Mouse (Mus musculus) heart, postnatal 36 days (tissue): Measurements from ENCODE around the gene Gpr19. TPM values are rescaled to one million over a fixed set of nuclear protein-coding genes. Genes with fewer than 3 reads are reported as not detected.

ENCODE experiments used
- DNase-seq, 2 experiments: peaks; one replicate each; pipeline ENCODE4 v3.0.0; 2021 to 2022
- intact Hi-C: fragments of 180-260 bp; cut with DNase I; formaldehyde crosslinking; loops from one replicate; pipeline ENCODE4 v1.15.1; 2025
- total RNA-seq, 2 experiments: library from RNA; stranded (reverse); gene quantifications; 2 replicates each; pipeline ENCODE4 v1.2.3; 2021

Gpr19 gene
- total RNA-seq, 2 experiments from 2014 or later: 4.4 to 5.2 TPM

DNA sequence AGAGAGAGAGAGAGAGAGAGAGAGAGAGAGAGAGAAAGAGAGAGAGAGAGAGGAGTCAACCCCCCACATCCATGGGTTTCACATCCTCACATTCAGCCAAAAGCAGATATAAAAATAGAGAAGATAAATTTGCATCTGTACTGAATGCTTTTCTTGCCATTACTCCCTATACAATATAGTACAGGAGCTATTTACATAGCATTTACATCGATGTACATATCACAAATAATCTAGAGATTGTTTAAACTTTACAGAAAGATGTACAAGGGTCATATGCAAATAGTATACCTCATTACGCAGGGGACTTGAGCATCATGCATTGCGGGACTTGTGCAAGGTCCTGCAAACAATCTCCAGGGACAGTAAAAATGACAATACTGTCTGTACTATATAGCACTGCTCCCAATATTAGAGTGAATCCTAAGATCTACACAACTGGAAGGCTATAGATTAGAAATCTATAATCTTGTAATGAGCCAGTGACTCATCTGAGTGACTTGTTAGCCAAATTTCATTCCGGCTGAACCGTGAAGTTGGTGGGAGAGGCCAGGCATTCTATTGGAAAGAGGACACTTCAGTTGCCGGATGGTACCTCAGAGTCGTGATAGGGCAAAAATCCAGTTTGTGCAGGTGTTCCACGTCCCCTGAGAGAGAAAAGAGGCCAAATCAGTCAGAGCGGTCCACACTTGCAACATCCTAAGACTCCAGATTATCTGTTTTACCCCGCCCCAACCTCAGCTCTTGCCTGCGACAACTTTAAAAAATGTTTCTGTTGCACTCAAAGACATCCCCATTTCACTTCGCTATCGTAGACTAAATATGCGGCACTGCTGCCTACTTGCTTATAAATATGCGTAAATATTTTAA, 1.6 kb downstream of the Gpr19 start:
- intact Hi-C loops: no loop called here
- no peak for DNase-seq

- intact Hi-C loops: no loop called here
- no peak for DNase-seq
These were observed 7.9 kb downstream of the Gpr19 start for GRCm38 (mm10) chr6:134890436-134890835.

DNA sequence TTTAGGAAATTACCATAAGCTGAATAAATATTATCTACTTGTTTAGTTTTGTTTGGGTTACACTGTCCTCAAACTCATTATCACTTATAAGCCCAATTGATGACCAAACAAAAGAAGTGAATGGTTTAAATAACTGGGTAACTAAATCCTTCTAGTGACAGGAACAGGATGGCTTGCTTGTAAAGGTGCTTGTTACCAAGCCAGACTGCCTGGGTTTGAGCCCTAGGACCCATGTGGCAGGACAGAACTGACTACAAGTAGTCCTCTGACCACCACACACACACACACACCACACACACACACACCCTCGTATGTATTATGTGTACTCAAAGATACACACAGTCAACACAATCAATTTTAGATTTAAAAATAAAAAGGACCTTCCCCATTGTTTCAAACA, 8.6 kb downstream of the Gpr19 start:
- intact Hi-C loops: no loop called here
- no peak for DNase-seq

- DNase-seq: no peak
- intact Hi-C loops: no loop called here
These were observed 9.8 kb downstream of the Gpr19 start for GRCm38 (mm10) chr6:134888563-134889017.

GRCm38 (mm10) chr6:134887711-134888449, 10.5 kb downstream of the Gpr19 start:
- intact Hi-C loops: no loop called here
- no peak for DNase-seq

DNA sequence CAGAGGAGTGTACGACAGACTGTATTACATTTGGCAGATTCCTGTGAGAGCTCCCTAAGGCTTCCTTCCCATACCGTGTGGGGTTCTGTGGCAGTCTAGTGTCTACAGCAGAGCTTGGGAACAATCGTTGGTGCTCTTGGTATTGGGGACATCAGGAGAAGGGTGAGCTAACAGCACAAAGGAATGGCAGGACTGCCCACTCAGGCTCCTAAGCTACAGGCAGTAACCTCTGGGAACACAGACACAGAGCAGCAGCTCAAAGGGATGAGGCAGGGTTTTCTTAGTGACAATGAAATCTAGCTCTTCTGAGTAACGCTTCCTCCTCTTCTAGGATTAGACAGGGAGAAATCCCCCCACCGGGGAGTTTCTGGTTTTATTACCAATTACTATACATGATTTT, 11.4 kb downstream of the Gpr19 start:
- intact Hi-C loops: no loop called here
- no peak for DNase-seq

GRCm38 (mm10) chr6:134886475-134886874, 11.9 kb downstream of the Gpr19 start:
- DNase-seq: no peak
- intact Hi-C loops: no loop called here

DNA sequence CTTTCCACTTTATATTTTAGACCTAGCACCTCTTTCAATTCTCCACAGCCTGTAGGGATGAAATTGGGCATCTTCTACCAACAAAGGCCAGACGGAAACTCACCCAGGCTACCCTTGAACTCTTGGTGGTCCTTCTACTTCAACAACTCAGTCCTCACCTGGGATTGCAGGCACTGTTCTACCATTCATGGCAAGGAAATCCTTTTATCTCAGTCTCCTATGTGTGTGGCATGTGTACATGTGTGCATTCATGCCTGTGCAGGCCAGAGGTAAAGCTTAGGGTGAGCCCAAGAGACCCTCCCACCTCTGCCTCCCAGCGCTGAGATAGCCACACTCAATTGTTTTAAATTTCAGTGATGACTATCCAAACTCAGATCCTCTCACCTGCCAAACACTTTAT, 12.9 kb downstream of the Gpr19 start:
- DNase-seq: no peak
- intact Hi-C loops: no loop called here

- DNase-seq: no peak
- intact Hi-C loops: no loop called here
These were observed 14.7 kb downstream of the Gpr19 start for GRCm38 (mm10) chr6:134883661-134884060.

DNA sequence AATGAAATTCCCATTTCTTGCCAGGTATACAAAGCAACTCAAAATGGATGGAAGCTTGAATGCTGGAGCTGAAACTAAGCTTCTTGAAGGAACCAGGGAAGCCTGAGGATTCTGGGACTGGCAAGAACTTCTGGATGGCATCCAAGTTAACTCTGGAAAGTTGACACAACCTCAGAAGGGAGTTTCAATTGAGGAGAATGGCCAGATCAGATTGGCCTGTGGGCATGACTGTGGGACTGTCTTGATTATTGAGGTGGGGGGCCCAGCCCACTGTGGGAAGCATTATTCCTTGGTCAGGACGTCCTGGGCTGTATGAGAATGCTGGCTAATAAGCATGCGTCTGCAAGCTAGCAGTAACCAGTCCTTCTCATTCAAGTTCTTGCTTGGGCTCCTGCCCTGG, 18.3 kb downstream of the Gpr19 start:
- intact Hi-C loops: no loop called here
- no peak for DNase-seq

DNA sequence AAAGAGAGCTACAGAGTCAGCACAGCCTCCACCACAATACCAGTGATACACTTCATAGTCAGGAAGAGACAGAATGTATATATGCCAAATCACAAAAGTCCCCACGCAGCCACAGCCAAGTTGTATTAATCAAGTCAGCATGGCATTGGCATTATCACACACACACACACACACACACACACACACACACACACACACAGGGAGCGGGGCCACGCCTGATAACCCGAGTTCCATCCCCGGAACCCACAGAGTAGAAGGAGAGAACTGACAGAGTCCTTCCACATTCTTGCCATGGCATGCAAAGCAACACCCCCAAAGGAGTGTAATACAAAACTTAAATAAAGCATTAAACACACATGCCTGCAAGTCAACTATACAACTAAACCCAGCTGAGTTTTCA, 18.8 kb downstream of the Gpr19 start:
- intact Hi-C loops: no loop called here
- DNase-seq: no peak

DNA sequence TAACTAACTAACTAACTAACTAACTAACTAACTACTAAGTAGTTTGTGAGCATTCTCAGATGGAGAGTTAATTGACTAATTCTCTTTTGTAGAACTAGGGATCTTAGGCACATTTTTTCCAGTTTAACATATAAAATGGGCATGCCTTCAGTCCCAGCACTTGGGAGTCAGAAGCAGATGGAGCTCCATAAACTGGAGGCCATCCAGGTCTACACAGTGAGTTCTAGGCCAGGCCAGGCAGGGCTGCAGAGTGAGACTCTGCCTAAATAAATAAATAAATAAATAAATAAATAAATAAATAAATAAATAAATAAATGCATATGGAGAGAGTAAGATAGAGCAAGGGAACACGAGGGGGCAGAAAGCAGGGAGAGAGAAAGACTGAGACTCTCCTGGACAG, 20.5 kb downstream of the Gpr19 start:
- intact Hi-C loops: no loop called here
- no peak for DNase-seq

- intact Hi-C loops: no loop called here
- DNase-seq: no peak
These were observed 21.1 kb downstream of the Gpr19 start for GRCm38 (mm10) chr6:134877276-134877675.

GRCm38 (mm10) chr6:134876795-134877194, 21.6 kb downstream of the Gpr19 start:
- no peak for DNase-seq
- intact Hi-C loops: no loop called here

GRCm38 (mm10) chr6:134873018-134873417, 25.4 kb downstream of the Gpr19 start:
- intact Hi-C loops: loop anchor here (1.0 kb wide), 1 partner anchor 74 kb away; no protein-coding TSS in a partner anchor
- DNase-seq: no peak

DNA sequence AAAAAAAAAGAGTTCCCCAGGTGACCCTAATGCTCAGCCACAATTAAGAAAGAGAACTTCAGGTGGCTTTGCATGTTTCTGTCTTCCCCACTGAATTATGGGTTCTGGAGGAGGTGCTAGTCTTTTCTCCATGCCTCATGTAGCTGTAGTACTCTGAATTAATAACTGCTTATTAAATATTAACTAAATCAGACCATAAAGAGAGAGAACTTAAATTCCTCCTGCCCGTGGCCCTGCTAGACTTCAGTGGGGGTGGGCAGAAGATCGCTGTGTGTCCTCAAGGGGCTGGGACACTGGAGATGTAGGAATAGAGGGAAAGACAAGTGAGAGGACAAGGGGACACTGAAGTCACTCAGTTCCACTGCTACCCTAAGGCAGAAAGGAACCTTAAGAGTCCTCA, 26.1 kb downstream of the Gpr19 start:
- intact Hi-C loops: no loop called here
- DNase-seq: no peak

GRCm38 (mm10) chr6:134870887-134871286, 27.5 kb downstream of the Gpr19 start:
- intact Hi-C loops: no loop called here
- DNase-seq: no peak

DNA sequence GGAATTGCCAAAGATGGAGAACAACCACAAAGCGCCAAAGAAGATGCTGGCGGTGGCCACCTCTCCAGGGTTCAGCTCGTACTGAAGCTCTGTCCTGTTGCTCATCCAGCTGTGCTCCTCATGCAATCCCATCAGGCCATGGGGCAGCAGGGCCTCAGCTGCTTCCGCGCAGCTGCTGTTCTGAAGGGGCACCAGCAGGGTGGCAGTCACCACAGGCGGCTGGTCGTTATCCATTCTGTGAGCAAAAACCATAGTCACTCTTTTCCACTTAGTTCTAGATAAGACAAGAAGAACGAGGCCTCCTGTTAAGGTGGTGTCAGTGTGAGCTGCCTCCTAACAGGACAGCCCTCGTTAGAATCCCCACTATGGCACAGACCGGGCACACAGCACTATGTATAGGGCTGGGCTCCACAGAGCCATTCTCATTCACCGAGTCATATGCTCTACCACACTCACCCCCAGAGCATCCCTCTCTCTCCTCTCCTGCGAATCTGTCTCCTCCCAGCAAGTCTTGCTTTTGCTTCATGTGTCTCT, 28.1 kb downstream of the Gpr19 start:
- no peak for DNase-seq
- intact Hi-C loops: no loop called here

DNA sequence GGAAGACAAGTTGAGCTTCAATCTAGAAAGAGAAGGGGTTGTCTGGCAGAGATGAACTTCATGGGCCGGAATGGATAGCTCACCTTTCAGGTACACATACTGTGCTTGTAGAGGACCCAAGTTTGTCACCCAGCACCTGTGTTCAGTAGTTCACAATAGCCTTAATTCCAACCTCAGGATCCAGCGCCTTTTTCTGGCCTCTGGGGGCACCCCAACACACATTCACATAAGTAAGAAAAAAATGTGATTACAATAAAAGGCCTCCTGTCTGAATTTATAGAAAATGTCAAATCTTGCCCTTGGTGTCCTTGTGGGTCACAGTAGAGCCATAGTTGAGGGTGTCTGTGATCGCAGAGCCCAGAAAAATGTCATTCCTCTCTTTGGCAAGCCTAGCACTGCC, 31.1 kb downstream of the Gpr19 start:
- no peak for DNase-seq
- intact Hi-C loops: no loop called here

DNA sequence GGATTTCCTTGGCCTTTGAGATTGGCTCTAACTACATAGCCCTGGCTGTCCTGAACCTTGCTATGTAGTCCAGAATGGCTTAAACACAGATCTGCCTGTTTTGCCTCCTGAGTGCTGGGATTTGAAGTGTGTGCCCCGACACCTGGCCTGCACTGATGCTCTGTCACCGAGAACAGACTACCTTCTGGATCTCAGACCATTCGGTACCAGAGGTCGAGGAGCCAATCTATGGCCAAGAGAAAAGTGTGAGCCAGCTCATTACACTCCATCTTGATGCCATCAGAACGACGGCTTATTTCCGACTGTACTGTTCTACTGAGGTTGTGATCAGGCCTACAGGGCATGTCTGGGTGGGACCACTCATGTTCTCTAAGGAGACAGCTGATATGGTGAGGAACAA, 32.3 kb downstream of the Gpr19 start:
- intact Hi-C loops: no loop called here
- DNase-seq: no peak

DNA sequence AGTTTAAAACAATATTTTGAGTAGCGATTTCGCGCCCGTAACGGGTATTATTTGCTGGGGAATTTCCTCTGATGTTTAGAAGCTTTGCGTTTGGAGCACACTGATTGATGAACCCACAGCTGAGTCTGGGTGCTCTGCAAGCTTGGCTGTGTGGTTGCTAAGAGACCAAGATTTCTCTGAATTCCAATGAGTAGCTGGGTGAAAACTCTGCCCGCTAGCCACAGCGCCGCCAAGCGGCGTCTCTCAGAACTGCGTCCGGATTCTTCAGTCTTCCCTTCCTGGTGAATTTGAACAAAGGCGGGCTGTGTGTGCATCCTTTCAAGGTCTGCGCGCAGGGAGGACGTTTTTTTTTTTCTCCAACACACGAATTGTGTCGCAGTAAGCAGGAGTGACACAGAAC, 35.2 kb downstream of the Gpr19 start:
- DNase-seq: peak; percentile 90 to 98
- intact Hi-C loops: loop anchor here (1.0 to 2.0 kb wide), 2 partner anchors 68 to 204 kb away; no protein-coding TSS in a partner anchor
